Mouse (Mus musculus) heart, postnatal 36 days (tissue): ENCODE measurements around the gene Rab40c. TPM values are rescaled to one million over a fixed set of nuclear protein-coding genes. Genes with fewer than 3 reads are reported as not detected.

Experiments used
- DNase-seq, 2 experiments: peaks; one replicate each; pipeline ENCODE4 v3.0.0; 2021 to 2022
- intact Hi-C: fragments of 180-260 bp; cut with DNase I; formaldehyde crosslinking; loops from one replicate; pipeline ENCODE4 v1.15.1; 2025
- total RNA-seq, 2 experiments: library from RNA; stranded (reverse); gene quantifications; 2 replicates each; pipeline ENCODE4 v1.2.3; 2021

The Rab40c gene
- total RNA-seq, 2 experiments from 2014 or later: 18.4 to 21.2 TPM

- intact Hi-C loops: no loop called here
- DNase-seq: no peak
These were observed 27.4 kb upstream of the Rab40c start for GRCm38 (mm10) chr17:25946891-25947290.

- DNase-seq: no peak
- intact Hi-C loops: no loop called here
These were observed 26.8 kb upstream of the Rab40c start for GRCm38 (mm10) chr17:25946349-25946748.

DNA sequence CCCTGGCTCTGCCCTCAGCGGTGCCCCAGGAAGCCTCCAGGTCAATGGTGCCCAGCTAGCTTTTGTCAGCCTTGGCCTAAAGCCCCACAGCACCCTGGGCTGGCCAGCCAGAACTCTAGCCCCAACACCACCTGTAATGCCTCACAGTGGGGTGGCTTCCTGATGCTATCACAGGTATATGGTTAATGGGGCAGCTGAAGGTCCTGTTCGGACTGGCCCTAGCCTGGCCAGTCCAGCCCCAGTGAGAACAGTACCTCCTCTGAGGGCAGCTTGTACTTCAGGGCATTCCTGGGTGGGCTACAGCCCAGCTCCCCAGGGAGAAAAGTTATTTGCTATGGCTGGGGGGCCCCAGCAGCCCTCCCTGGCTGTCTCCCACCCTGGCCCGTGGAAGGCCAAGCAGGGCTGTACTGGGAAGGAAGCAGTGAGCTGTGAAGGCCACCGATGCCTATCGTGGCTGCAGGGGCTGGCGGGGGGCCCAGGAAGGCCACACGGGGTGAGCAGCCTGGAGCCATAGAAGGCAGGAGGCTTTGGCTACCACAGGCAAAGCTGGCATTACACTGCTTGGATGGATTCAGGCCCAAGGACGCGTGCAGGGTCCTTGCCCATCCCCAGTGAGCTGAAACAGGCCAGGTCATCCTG is 26.1 kb upstream of the Rab40c start:
- intact Hi-C loops: no loop called here
- peak; percentile 16 to 36 for DNase-seq

DNA sequence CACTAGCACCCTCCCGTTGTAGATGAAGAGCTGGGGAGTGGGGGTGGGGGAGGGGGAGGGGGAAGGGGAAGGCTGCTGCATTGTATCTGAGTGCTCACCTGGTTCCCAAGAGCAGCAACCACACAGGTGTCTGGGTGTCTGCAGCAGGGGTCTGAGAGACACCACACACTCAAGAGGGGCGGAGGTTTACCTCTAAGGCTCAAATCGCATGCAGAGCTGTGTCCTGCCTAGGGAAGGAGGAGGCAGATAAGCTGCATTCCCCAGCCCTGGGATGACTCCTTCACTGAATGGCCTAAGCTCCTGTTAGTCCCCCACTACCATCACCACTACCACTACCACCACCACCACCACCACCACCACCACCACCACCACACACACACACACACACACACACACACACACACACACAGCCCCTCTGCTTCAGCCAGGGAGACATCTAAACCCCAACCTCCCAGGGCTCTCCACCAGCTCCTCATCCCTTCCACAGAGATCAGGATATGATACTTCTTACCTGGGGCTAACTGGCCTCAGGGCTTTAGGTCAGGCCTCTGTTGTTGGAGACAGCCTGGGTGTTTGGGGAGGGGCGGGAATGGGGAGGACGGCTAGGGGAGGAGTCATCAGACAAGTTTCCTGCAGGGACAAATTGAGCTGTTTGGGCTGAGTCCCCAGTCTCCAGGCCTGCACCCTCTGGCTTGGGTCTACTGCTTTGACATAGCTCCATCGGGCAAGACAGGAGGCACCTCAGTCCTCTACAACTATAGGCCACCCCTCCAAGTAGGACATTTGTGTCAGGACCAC is 25.0 kb upstream of the Rab40c start, which contains the start of the genes Pigq and Nhlrc4:
Gene Pigq (minus strand): TSS at position 571 of the 798 bp plus-strand sequence.
Gene Nhlrc4 (minus strand): TSS at position 596 of the 798 bp plus-strand sequence.
- no peak for DNase-seq
- intact Hi-C loops: loop anchor here (5.0 kb wide), 2 partner anchors 38 to 682 kb away; no protein-coding TSS in a partner anchor

- no peak for DNase-seq
- intact Hi-C loops: loop anchor here (5.0 kb wide), 2 partner anchors 39 to 681 kb away; no protein-coding TSS in a partner anchor
These were observed 24.2 kb upstream of the Rab40c start for GRCm38 (mm10) chr17:25943769-25944168.

DNA sequence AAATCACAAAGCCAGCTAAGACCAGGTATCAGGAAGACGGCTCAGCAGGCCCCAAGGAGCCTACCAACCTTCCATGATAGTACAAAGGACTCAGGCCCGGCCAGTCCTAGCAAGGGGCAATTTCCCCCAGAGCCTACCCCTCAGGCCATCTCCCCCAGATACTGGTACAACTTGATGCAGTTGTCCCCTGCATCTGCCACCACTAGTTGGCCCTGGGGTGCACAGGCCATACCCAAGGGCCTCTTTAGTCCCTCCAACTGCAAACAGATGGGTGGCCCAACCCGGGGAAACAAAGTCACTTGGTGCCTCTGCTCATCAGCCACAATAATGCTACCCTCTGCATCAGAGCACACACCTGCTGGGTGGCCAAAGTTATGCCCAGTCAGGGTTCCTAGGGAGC is 23.7 kb upstream of the Rab40c start:
- intact Hi-C loops: loop anchor here (5.0 kb wide), 2 partner anchors 39 to 681 kb away; no protein-coding TSS in a partner anchor
- DNase-seq: no peak

DNA sequence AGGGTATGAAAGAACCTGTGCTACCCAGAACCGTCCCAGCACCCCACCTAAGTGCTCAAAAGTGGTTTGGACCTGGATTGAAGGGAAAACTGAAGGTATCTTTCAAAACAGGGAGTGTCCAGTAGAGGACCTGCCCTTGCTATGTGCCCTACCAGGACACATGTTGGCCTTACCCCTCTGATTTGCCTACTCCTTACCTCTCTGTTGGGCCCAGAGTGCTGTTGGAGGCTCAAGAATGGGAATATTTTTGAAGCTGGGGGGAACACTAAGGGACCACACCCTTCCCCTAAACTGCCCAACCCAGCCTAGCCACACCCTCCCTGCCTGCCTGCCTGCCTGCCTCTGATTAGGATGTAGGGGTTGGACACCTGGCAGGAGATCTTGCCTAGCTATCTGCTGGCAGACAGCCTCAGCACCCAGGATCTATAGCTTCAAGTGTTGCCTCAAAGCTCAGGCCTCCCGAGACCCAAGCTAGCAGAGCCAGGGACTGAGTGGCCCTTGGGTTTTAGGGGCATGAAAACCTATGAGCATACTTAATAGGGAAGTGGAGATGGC is 23.1 kb upstream of the Rab40c start:
- intact Hi-C loops: loop anchor here (5.0 kb wide), 2 partner anchors 40 to 680 kb away; no protein-coding TSS in a partner anchor
- DNase-seq: no peak

- intact Hi-C loops: loop anchor here (2.0 to 5.0 kb wide), 3 partner anchors 41 to 679 kb away; no protein-coding TSS in a partner anchor
- peak; percentile 86 for DNase-seq
These were observed 22.1 kb upstream of the Rab40c start for GRCm38 (mm10) chr17:25941511-25942241.

GRCm38 (mm10) chr17:25934526-25934925 is 15.0 kb upstream of the Rab40c start:
- intact Hi-C loops: no loop called here
- no peak for DNase-seq

DNA sequence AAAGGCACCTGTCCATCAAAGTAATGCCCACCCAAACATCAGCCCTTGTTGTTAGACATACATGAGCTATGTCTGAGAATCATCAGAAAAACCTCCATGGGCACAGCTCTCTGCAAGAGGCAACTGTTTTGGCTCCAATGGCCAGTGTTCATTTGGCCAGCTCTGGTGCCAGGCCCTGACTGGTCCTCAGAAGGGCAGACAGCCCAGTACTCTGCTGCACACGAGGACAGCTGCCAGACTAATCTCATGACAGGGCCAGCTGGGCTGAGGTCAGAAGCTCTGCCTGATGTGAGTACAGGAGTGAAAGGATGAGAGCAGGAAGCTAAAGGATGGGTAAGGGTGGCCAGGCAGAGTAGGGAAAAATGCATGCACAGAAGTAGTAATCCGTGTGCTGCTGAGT is 5.8 kb upstream of the Rab40c start:
- intact Hi-C loops: no loop called here
- DNase-seq: peak; percentile 44 to 52

DNA sequence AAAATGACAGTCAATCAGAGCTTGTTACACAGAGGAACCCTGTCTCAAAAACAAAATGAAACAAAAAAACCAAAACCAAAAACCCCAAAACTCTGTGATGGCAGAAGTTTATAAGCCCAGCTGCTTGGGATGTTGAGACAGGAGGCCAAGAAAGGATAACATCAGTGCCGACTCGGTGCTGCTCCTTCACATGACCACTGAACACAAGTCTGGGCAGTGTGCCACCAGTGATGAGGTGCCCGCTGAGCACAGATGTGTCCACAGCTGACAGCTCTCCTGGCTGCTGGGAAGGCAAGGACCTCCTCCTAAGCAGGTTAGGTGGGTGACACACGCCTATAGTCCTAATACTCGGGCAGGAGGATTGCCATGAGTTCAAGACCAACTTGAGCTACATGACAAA is 2.6 kb upstream of the Rab40c start:
- intact Hi-C loops: no loop called here
- no peak for DNase-seq

DNA sequence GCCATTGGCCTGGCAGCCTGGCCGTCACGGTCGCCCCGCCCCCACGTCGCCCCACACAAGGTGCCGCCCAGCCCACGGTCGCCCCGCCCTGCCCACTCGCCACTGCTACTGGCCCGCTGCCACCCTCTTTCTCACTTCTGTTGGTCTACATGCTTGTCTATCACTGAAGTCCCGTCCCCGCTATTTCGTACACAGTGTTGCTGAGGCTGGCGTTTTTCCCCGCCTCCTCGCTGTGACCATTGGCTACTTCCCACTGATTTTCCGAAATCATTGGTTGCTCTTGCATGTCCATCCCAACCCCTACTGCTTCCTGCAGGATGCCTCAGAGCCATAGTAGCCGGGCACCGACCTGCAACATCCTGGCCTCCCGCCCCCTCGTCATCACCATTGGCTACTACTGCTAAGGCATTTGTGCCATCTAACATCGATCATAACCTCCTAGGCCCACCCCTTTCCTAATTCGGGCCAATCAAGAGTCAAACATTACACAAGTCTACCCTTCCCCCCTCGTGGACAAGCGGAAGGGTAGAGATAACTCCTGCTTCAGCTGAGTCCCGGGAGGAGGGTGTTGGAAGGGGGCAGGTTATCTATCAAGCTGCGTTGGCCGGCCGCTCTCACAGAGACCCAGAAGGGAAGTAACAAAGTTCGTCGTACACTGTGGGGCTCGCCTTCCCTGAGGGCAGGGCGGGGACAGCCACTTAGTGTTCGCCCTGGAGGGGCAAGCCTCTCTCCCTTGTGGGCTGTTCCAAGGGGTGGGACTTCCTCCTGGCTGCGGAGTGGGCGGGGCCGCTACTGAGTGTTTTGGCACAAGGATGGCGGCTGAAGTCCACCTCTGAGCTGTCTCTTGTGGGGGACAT is 487 bp upstream of the Rab40c start:
- intact Hi-C loops: no loop called here

DNA sequence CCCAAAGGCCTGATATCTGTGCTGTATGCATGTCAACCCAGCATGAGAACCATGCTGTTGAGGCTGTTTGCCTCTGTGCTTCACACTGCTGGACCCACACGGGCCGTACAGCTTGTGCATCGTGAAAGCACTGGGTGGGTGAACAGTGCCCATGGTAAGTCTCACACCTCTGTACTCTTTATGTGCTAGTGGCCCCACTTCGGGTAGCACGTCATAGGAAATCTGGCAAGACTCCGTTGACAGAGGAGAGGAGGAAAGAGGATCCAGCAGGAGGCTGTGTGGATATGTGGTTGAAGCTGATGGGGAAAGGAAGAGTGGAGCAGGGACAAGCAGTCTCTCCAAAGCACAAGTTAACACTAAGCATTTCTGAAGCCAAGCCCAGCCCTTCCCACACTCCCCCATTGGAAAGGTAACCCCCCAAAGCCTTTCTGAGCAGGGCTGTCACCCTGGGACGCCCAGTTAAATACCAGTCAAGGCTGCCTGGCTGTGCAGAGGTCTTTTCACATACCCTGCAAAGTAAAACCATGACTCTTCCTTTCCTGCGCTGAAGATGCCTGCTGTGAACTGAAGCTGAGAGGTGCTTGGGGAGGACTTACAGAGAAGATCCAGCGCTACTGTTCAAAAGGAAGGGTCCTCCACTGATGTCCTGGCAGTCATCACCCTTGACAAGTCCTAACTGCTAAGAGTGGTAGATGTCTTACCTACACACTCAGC is 1.3 kb downstream of the Rab40c start:
- no peak for DNase-seq
- intact Hi-C loops: no loop called here

More for the DNA sequence above, 487 bp upstream of the Rab40c start:
- DNase-seq: peak; percentile 99 to 100

- no peak for DNase-seq
- intact Hi-C loops: no loop called here
These were observed 2.4 kb downstream of the Rab40c start for GRCm38 (mm10) chr17:25916931-25917647.

DNA sequence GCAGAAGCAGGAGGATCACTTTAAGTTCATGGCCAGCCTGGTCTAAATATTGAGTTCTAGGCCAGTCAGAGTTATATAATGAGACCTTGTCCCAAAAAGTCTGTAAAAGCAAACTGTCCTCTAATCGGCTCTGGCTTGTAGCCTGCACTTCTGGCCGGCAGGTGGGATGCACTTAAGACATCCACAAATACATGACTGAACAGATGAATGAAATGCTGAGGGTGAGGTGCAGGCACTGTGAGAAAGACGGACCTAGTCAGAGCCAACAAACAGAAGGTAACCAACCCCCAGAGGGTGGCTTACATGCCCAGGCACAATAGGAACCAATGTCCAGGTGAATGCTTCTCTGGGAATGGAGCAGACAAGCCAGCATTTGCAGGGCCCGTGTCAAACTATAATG is 5.2 kb downstream of the Rab40c start:
- no peak for DNase-seq
- intact Hi-C loops: no loop called here

- intact Hi-C loops: no loop called here
- DNase-seq: peak; percentile 15 to 25
These were observed 5.7 kb downstream of the Rab40c start for GRCm38 (mm10) chr17:25913877-25914275.

DNA sequence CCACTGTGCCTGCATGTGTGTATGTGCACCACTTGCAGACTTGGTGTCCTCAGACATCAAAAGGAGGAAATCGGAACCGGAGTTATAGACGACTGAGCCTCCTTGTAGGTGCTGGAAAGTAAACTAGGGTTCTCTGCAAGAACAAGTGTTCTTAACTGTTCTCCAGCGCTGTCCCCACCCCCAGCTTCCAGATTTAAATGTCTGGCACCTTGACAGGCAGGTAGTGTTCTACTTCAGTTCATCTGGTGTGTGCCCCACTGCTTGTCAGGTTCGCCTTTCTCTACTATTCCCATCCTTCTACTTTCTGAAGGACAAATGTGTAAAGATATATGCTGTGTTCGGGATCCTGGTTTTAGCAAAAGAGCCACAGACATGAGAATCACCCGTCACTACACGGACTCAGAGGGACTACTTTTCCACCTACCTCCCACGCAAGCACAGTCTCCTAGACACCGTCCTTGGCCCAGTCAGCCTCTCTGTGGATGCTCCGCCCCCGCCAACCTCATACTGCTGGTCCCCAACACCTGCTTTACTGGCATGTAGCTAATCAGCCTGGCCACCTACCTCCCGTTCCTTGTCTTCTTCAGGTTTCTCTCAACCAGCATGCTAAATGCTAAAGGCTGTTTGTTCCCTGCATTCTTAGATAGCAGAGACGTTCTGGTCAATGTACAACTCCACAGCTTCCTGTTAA is 6.2 kb downstream of the Rab40c start:
- intact Hi-C loops: no loop called here
- peak in 1 of 2 experiments; percentile 19 for DNase-seq

- peak; percentile 20 to 33 for DNase-seq
- intact Hi-C loops: no loop called here
These were observed 7.7 kb downstream of the Rab40c start for GRCm38 (mm10) chr17:25911816-25912215.
